Mouse (Mus musculus): ENCODE data around the gene Impdh2. TPM values are rescaled to one million over a fixed set of nuclear protein-coding genes. Genes with fewer than 3 reads are reported as not detected.

Gene Impdh2
- polyA plus RNA-seq (2016; fragmentation: Nextera tagmentation; extraction: Ambion mirVana) = 244 and 260 TPM in 2 replicates

- WGBS = under 1% methylated on average over 53 of the region's 53 CpGs
- peak within 1 kb of the TSS; percentile 73 for H3K4me3 ChIP-seq
- H3K4me1 ChIP-seq = peaks cover 22% of the 10 kb centered on the region
- DNase-seq (ENCODE audit: extremely low spot score, low spot score) = peak; percentile 95
- peak within 1 kb of the TSS; percentile 88 for H3K27ac ChIP-seq
- peaks cover 89% of the 10 kb centered on the region for H3K36me3 ChIP-seq (replicated peaks)
- H3K27me3 ChIP-seq (ENCODE audit: poor library complexity, severe bottlenecking) = no peaks in the 10 kb centered on the region
- H3K9me3 ChIP-seq = no peaks in the 10 kb centered on the region
These were observed at the start of gene Impdh2 for GRCm38 (mm10) chr9:108560227-108560841. Impdh2 (plus strand) TSS chr9:108560286.

- H3K27ac ChIP-seq = peak within 1 kb of the TSS; percentile 99
- peaks cover 66% of the 10 kb centered on the region for H3K36me3 ChIP-seq (replicated peaks)
- peak; percentile 97 for DNase-seq (ENCODE audit: extremely low spot score, low spot score)
- under 1% methylated on average over 55 of the region's 55 CpGs for WGBS
- no peaks in the 10 kb centered on the region for H3K27me3 ChIP-seq (ENCODE audit: poor library complexity, severe bottlenecking)
- no peaks in the 10 kb centered on the region for H3K9me3 ChIP-seq
- H3K4me1 ChIP-seq = peaks cover 37% of the 10 kb centered on the region
- H3K4me3 ChIP-seq = peak within 1 kb of the TSS; percentile 87
These were observed 43.5 kb upstream of the Impdh2 start, which contains the start of gene Qrich1 for GRCm38 (mm10) chr9:108516380-108517251. Qrich1 (plus strand) TSS chr9:108516806.

- peak; percentile 83 for DNase-seq (ENCODE audit: extremely low spot score, low spot score)
- WGBS = under 1% methylated on average over 77 of the region's 95 CpGs
- H3K9me3 ChIP-seq = no peaks in the 10 kb centered on the region
- H3K4me3 ChIP-seq = peak overlapping the region; percentile 87
- H3K27me3 ChIP-seq (ENCODE audit: poor library complexity, severe bottlenecking) = no peaks in the 10 kb centered on the region
- H3K4me1 ChIP-seq = peaks cover 45% of the 10 kb centered on the region
- peak overlapping the region; percentile 99 for H3K27ac ChIP-seq
- H3K36me3 ChIP-seq (replicated peaks) = peaks cover 63% of the 10 kb centered on the region
These were observed 42.7 kb upstream of the Impdh2 start for GRCm38 (mm10) chr9:108517253-108517930.

GRCm38 (mm10) chr9:108517931-108518332 is 42.2 kb upstream of the Impdh2 start:
- peak overlapping the region; percentile 87 for H3K4me3 ChIP-seq
- H3K4me1 ChIP-seq = peaks cover 45% of the 10 kb centered on the region
- peaks cover 61% of the 10 kb centered on the region for H3K36me3 ChIP-seq (replicated peaks)
- no peak for DNase-seq (ENCODE audit: extremely low spot score, low spot score)
- no peaks in the 10 kb centered on the region for H3K9me3 ChIP-seq
- no peaks in the 10 kb centered on the region for H3K27me3 ChIP-seq (ENCODE audit: poor library complexity, severe bottlenecking)
- peak overlapping the region; percentile 99 for H3K27ac ChIP-seq
- 1% methylated on average over 13 of the region's 13 CpGs for WGBS

DNA sequence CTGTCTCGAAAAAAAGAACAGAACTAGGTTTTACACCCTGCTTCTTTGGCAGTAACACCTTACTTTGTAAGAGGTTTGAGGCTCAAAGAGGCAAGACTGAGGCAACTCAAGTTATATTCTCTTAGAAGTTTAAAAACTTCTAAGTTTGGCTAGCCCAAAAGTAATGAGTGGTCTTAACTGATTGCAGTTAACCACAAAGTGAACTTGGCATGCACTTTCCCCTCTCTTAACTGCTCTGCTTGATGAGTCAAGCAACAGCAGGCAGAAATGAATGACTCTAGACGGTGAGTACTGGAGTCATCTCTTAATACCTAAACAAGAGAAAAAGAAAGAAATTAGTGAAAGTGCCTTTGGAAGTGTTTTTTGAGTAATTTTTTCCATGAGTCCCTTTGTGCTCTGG is 38.5 kb upstream of the Impdh2 start:
- no peaks in the 10 kb centered on the region for H3K9me3 ChIP-seq
- no peak overlapping the region for H3K4me3 ChIP-seq
- DNase-seq (ENCODE audit: extremely low spot score, low spot score) = no peak
- 84% methylated on average over 2 of the region's 2 CpGs for WGBS
- H3K27ac ChIP-seq = no peak overlapping the region
- no peaks in the 10 kb centered on the region for H3K27me3 ChIP-seq (ENCODE audit: poor library complexity, severe bottlenecking)
- peaks cover 51% of the 10 kb centered on the region for H3K36me3 ChIP-seq (replicated peaks)
- H3K4me1 ChIP-seq = peaks cover 34% of the 10 kb centered on the region

- peaks cover 28% of the 10 kb centered on the region for H3K4me1 ChIP-seq
- WGBS = 98% methylated on average over 4 of the region's 4 CpGs
- H3K27me3 ChIP-seq (ENCODE audit: poor library complexity, severe bottlenecking) = no peaks in the 10 kb centered on the region
- no peak overlapping the region for H3K27ac ChIP-seq
- no peak overlapping the region for H3K4me3 ChIP-seq
- no peaks in the 10 kb centered on the region for H3K9me3 ChIP-seq
- peaks cover 64% of the 10 kb centered on the region for H3K36me3 ChIP-seq (replicated peaks)
- DNase-seq (ENCODE audit: extremely low spot score, low spot score) = no peak
These were observed 36.7 kb upstream of the Impdh2 start for GRCm38 (mm10) chr9:108523341-108523740.

- H3K36me3 ChIP-seq (replicated peaks) = peaks cover 70% of the 10 kb centered on the region
- no peak overlapping the region for H3K4me3 ChIP-seq
- H3K27ac ChIP-seq = no peak overlapping the region
- no peak for DNase-seq (ENCODE audit: extremely low spot score, low spot score)
- H3K9me3 ChIP-seq = no peaks in the 10 kb centered on the region
- H3K27me3 ChIP-seq (ENCODE audit: poor library complexity, severe bottlenecking) = no peaks in the 10 kb centered on the region
- WGBS = 93% methylated on average over 3 of the region's 3 CpGs
- H3K4me1 ChIP-seq = peaks cover 10% of the 10 kb centered on the region
These were observed 34.7 kb upstream of the Impdh2 start for GRCm38 (mm10) chr9:108525400-108525799.

DNA sequence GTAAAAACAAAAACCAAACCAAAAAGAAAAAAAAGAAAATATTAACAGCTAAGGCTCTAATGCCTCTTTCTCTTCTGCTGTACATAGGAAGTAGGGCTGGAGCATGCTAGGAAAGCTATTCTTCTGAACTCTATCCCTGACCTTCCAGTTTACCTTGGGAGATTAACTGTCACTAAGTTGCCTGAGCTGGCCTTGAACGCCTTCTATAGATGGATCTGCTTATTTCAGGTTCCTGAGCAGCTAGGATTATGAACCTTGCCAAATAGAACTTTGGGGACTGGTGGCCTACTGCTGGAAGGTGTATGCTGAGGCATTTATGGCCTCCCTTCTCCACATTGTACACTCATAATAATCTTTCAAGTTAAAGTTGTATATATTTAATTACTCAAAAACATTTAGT is 29.1 kb upstream of the Impdh2 start:
- H3K9me3 ChIP-seq = no peaks in the 10 kb centered on the region
- H3K36me3 ChIP-seq (replicated peaks) = peaks cover 89% of the 10 kb centered on the region
- no peak overlapping the region for H3K4me3 ChIP-seq
- no peak for DNase-seq (ENCODE audit: extremely low spot score, low spot score)
- H3K27ac ChIP-seq = no peak overlapping the region
- WGBS = 92% methylated on average over 1 of the region's 1 CpGs
- H3K27me3 ChIP-seq (ENCODE audit: poor library complexity, severe bottlenecking) = no peaks in the 10 kb centered on the region
- H3K4me1 ChIP-seq = no peaks in the 10 kb centered on the region

- Histone ChIP-seq H3K36me3 (replicated peaks) (peaks cover 94% of the 10 kb centered on the region), H3K9me3 (no peaks in the 10 kb centered on the region), H3K4me3 (no peak overlapping the region), H3K27me3 (ENCODE audit: poor library complexity, severe bottlenecking) (no peaks in the 10 kb centered on the region), H3K27ac (no peak overlapping the region), H3K4me1 (no peaks in the 10 kb centered on the region)
- DNase-seq (ENCODE audit: extremely low spot score, low spot score) = no peak
- WGBS = 92% methylated on average over 1 of the region's 1 CpGs
These were observed 28.6 kb upstream of the Impdh2 start for GRCm38 (mm10) chr9:108531496-108531895.

- Histone ChIP-seq H3K4me3 (no peak overlapping the region), H3K4me1 (no peaks in the 10 kb centered on the region), H3K36me3 (replicated peaks) (peaks cover 98% of the 10 kb centered on the region), H3K27me3 (ENCODE audit: poor library complexity, severe bottlenecking) (no peaks in the 10 kb centered on the region), H3K9me3 (no peaks in the 10 kb centered on the region), H3K27ac (no peak overlapping the region)
- DNase-seq (ENCODE audit: extremely low spot score, low spot score) = no peak
These were observed 19.2 kb upstream of the Impdh2 start for GRCm38 (mm10) chr9:108540846-108541245.

DNA sequence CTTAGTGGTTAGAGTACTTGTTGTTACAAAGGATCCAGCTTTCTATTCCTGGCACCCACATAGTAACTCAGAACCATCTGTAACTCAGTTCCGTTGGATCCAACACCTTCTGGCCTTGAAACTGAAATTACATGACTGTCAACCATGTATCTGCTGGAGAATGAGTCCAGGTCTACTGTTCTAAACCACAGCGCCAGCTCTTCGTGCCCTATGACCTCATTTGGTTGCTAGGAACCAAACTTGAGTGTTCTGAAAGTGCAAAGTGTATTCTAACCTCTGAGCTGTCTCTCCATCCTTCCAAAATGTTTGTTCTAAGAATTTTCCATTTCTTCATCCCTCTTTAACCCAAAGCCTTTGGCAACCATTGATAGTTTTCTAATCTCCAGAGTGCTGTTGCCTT is 14.1 kb upstream of the Impdh2 start:
- Histone ChIP-seq H3K4me1 (no peaks in the 10 kb centered on the region), H3K4me3 (no peak overlapping the region), H3K27ac (no peak overlapping the region), H3K27me3 (ENCODE audit: poor library complexity, severe bottlenecking) (no peaks in the 10 kb centered on the region), H3K36me3 (replicated peaks) (peaks cover 98% of the 10 kb centered on the region), H3K9me3 (no peaks in the 10 kb centered on the region)
- 96% methylated on average over 3 of the region's 3 CpGs for WGBS
- no peak for DNase-seq (ENCODE audit: extremely low spot score, low spot score)

- Histone ChIP-seq H3K4me1 (no peaks in the 10 kb centered on the region), H3K9me3 (no peaks in the 10 kb centered on the region), H3K4me3 (no peak overlapping the region), H3K36me3 (replicated peaks) (peaks cover 98% of the 10 kb centered on the region), H3K27ac (no peak overlapping the region), H3K27me3 (ENCODE audit: poor library complexity, severe bottlenecking) (no peaks in the 10 kb centered on the region)
- 93% methylated on average over 1 of the region's 1 CpGs for WGBS
- DNase-seq (ENCODE audit: extremely low spot score, low spot score) = no peak
These were observed 13.2 kb upstream of the Impdh2 start for GRCm38 (mm10) chr9:108546875-108547274.

- Histone ChIP-seq H3K27ac (no peak overlapping the region), H3K4me3 (no peak overlapping the region), H3K4me1 (peaks cover 22% of the 10 kb centered on the region), H3K36me3 (replicated peaks) (peaks cover 89% of the 10 kb centered on the region), H3K9me3 (no peaks in the 10 kb centered on the region), H3K27me3 (ENCODE audit: poor library complexity, severe bottlenecking) (no peaks in the 10 kb centered on the region)
- WGBS = 91% methylated on average over 4 of the region's 4 CpGs
- no peak for DNase-seq (ENCODE audit: extremely low spot score, low spot score)
These were observed 917 bp upstream of the Impdh2 start for GRCm38 (mm10) chr9:108559169-108559568.
